Mouse (Mus musculus): ENCODE data around the gene Arih2. TPM values are rescaled to one million over a fixed set of nuclear protein-coding genes. Genes with fewer than 3 reads are reported as not detected.

The Arih2 gene
- polyA plus RNA-seq (2012; ENCODE audit: low replicate concordance) = 114 and 142 TPM in 2 replicates

GRCm38 (mm10) chr9:108648611-108649560, at the start of gene Arih2:
Arih2 (minus strand) TSS chr9:108649386.

GRCm38 (mm10) chr9:108689106-108689505, 39.9 kb upstream of the Arih2 start, which contains the start of gene Prkar2a:
Prkar2a (plus strand) TSS chr9:108689314.

GRCm38 (mm10) chr9:108661677-108662612, 12.8 kb upstream of the Arih2 start, which contains the start of gene Slc25a20:
Slc25a20 (plus strand) TSS chr9:108662088.

GRCm38 (mm10) chr9:108596998-108597764, 52.0 kb downstream of the Arih2 start, which contains the start of gene P4htm:
P4htm (minus strand) TSS chr9:108597667.

GRCm38 (mm10) chr9:108578545-108579343, 70.4 kb downstream of the Arih2 start, which contains the start of gene Wdr6:
Wdr6 (minus strand) TSS chr9:108578739.

GRCm38 (mm10) chr9:108569381-108570206, 79.6 kb downstream of the Arih2 start, which contains the start of gene Dalrd3:
Dalrd3 (plus strand) TSS chr9:108569886.

GRCm38 (mm10) chr9:108566815-108567776, 82.1 kb downstream of the Arih2 start, which contains the start of gene Ndufaf3:
Ndufaf3 (minus strand) TSS chr9:108567434.

GRCm38 (mm10) chr9:108560227-108560841, 88.9 kb downstream of the Arih2 start, which contains the start of gene Impdh2:
Impdh2 (plus strand) TSS chr9:108560286.

Other genes starting within 250 kb of the Arih2 start
- 0.08 TPM in 1 of 2 replicates, not detected in the other for gene Ccdc36, start 220.9 kb downstream of the Arih2 start, polyA plus RNA-seq (2012; ENCODE audit: low replicate concordance)
- gene BC048562, start 212.9 kb downstream of the Arih2 start, polyA plus RNA-seq (2012; ENCODE audit: low replicate concordance) = not detected in 2 replicates
- gene Ccdc71, start 188.9 kb downstream of the Arih2 start, polyA plus RNA-seq (2012; ENCODE audit: low replicate concordance) = 15.7 and 24.2 TPM in 2 replicates
- gene Klhdc8b, start 187.8 kb downstream of the Arih2 start, polyA plus RNA-seq (2012; ENCODE audit: low replicate concordance) = 13.3 and 17.0 TPM in 2 replicates
- gene Lamb2, start 169.7 kb downstream of the Arih2 start, polyA plus RNA-seq (2012; ENCODE audit: low replicate concordance) = 0.42 and 1.4 TPM in 2 replicates
- 85.5 and 193 TPM in 2 replicates for gene Usp19, start 158.8 kb downstream of the Arih2 start, polyA plus RNA-seq (2012; ENCODE audit: low replicate concordance)
- gene Qars, start 141.7 kb downstream of the Arih2 start, polyA plus RNA-seq (2012; ENCODE audit: low replicate concordance) = 27.8 and 92.7 TPM in 2 replicates
- gene Qrich1, start 132.6 kb downstream of the Arih2 start, polyA plus RNA-seq (2012; ENCODE audit: low replicate concordance) = 65.0 and 106 TPM in 2 replicates
- 31.4 and 47.0 TPM in 2 replicates for gene Impdh2, start 89.1 kb downstream of the Arih2 start, polyA plus RNA-seq (2012; ENCODE audit: low replicate concordance)
- 6.9 and 18.4 TPM in 2 replicates for gene Ndufaf3, start 82.0 kb downstream of the Arih2 start, polyA plus RNA-seq (2012; ENCODE audit: low replicate concordance)
- gene Dalrd3, start 79.5 kb downstream of the Arih2 start, polyA plus RNA-seq (2012; ENCODE audit: low replicate concordance) = 157 and 182 TPM in 2 replicates
- 13.4 and 24.3 TPM in 2 replicates for gene Wdr6, start 70.6 kb downstream of the Arih2 start, polyA plus RNA-seq (2012; ENCODE audit: low replicate concordance)
- gene P4htm, start 51.7 kb downstream of the Arih2 start, polyA plus RNA-seq (2012; ENCODE audit: low replicate concordance) = 4.7 and 12.9 TPM in 2 replicates
- gene Slc25a20, start 12.7 kb upstream of the Arih2 start, polyA plus RNA-seq (2012; ENCODE audit: low replicate concordance) = 3.4 and 6.8 TPM in 2 replicates
- gene Prkar2a, start 39.9 kb upstream of the Arih2 start, polyA plus RNA-seq (2012; ENCODE audit: low replicate concordance) = 6.8 and 9.0 TPM in 2 replicates
- 41.5 and 47.7 TPM in 2 replicates for gene Ip6k2, start 134.4 kb upstream of the Arih2 start, polyA plus RNA-seq (2012; ENCODE audit: low replicate concordance)
- 13.8 and 33.4 TPM in 2 replicates for gene Nckipsd, start 159.0 kb upstream of the Arih2 start, polyA plus RNA-seq (2012; ENCODE audit: low replicate concordance)
- 0.54 and 3.5 TPM in 2 replicates for gene Celsr3, start 176.9 kb upstream of the Arih2 start, polyA plus RNA-seq (2012; ENCODE audit: low replicate concordance)
- 8.3 and 17.4 TPM in 2 replicates for gene Slc26a6, start 203.9 kb upstream of the Arih2 start, polyA plus RNA-seq (2012; ENCODE audit: low replicate concordance)